1 mouse cellular context compared by ENCODE assay signal in the genomic region with DNA sequence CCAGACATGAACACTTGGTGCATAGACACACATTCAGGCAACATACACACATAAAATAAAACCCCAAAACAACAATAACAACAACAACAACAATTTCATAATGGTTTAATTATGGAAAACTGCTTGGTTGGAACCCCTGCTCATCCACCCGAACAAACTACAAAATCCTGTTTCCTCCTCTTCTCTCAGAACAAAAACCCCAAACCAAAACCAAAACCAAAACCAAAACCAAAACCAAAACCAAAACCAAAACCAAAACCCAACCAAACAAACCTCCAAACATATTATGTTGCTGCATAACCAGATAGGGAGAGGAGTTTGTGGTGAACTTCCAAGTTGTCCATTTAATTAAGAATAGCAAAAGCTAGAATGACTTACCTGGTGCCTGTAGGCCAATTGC.
A peak's percentile ranks its signal among the peaks of the same experiment; 100 is the strongest.
TF ChIP-seq lines count a peak whose summit lies in the region.

No protein-coding gene starts in this region.

TF ChIP-seq in CH12.LX, 34 proteins besides CTCF, POLR2A, EP300 and RAD21 (continued from another document):
- TF ChIP-seq TBP (conservative IDR thresholded peaks at IDR 0.05; ENCODE audit: low read depth, low read length) = no peak
- TF ChIP-seq KAT2A (IDR thresholded peaks at IDR 0.05; ENCODE audit: insufficient replicate concordance, low read length) = no peak
- peak; percentile 62; the same call in 1 of the 2 replicates for TF ChIP-seq IRF4 (IDR thresholded peaks at IDR 0.05; ENCODE audit: low read depth, low read length)
- no peak for TF ChIP-seq ZC3H11A (IDR thresholded peaks at IDR 0.05; ENCODE audit: low read depth, low read length)
